Mouse (Mus musculus): ENCODE results near the gene Lag3.

Lag3 gene
- long read RNA-seq, experiment 1, partial matches to known transcripts, result 1 of 3 reads
- long read RNA-seq, experiment 1, other reads (novel, unspliced or antisense), result 2 of 3 reads
- long read RNA-seq, experiment 2, partial matches to known transcripts, result 0 of 3 reads
- long read RNA-seq, experiment 2, other reads (novel, unspliced or antisense), result 2 of 3 reads

GRCm38 (mm10) chr6:124911533-124912218 lies at the start of gene Lag3:
Lag3 (minus strand) TSS chr6:124911705.
- intact Hi-C loops (cut with DNase I), result no loop called here

GRCm38 (mm10) chr6:124961021-124961420 lies 49.5 kb upstream of the Lag3 start:
- intact Hi-C loops (cut with DNase I), result loop anchor here (10.0 kb wide), 1 partner anchor 106 kb away; the partner anchor contains the start of gene P3h3

GRCm38 (mm10) chr6:124959960-124960359 lies 48.5 kb upstream of the Lag3 start:
- intact Hi-C loops (cut with DNase I), result loop anchor here (10.0 kb wide), 1 partner anchor 105 kb away; the partner anchor contains the start of gene P3h3

GRCm38 (mm10) chr6:124958127-124958526 lies 46.6 kb upstream of the Lag3 start:
- intact Hi-C loops (cut with DNase I), result no loop called here

- intact Hi-C loops (cut with DNase I), result no loop called here
Observed at GRCm38 (mm10) chr6:124955212-124955611, 43.7 kb upstream of the Lag3 start.

GRCm38 (mm10) chr6:124953991-124954715 lies 42.6 kb upstream of the Lag3 start:
- intact Hi-C loops (cut with DNase I), result no loop called here

- intact Hi-C loops (cut with DNase I), result no loop called here
Observed at GRCm38 (mm10) chr6:124943526-124943925, 32.0 kb upstream of the Lag3 start.

GRCm38 (mm10) chr6:124941679-124942078 lies 30.2 kb upstream of the Lag3 start:
- intact Hi-C loops (cut with DNase I), result no loop called here

GRCm38 (mm10) chr6:124938554-124938953 lies 27.0 kb upstream of the Lag3 start:
- intact Hi-C loops (cut with DNase I), result loop anchor here (5.0 kb wide), 1 partner anchor 36 kb away; no protein-coding TSS in a partner anchor

- intact Hi-C loops (cut with DNase I), result loop anchor here (5.0 kb wide), 1 partner anchor 35 kb away; no protein-coding TSS in a partner anchor
Observed at GRCm38 (mm10) chr6:124937493-124937892, 26.0 kb upstream of the Lag3 start.

- intact Hi-C loops (cut with DNase I), result loop anchor here (5.0 kb wide), 1 partner anchor 34 kb away; no protein-coding TSS in a partner anchor
Observed at GRCm38 (mm10) chr6:124936681-124937080, 25.2 kb upstream of the Lag3 start.

GRCm38 (mm10) chr6:124934670-124935069 lies 23.2 kb upstream of the Lag3 start:
- intact Hi-C loops (cut with DNase I), result loop anchor here (5.0 kb wide), 1 partner anchor 32 kb away; no protein-coding TSS in a partner anchor

GRCm38 (mm10) chr6:124933127-124933526 lies 21.6 kb upstream of the Lag3 start:
- intact Hi-C loops (cut with DNase I), result no loop called here

GRCm38 (mm10) chr6:124932314-124932695 lies 20.8 kb upstream of the Lag3 start:
- intact Hi-C loops (cut with DNase I), result no loop called here

- intact Hi-C loops (cut with DNase I), result loop anchor here (2.0 kb wide), 1 partner anchor 17 kb away; no protein-coding TSS in a partner anchor
Observed at GRCm38 (mm10) chr6:124931525-124932313, 20.2 kb upstream of the Lag3 start.

GRCm38 (mm10) chr6:124930754-124931524 lies 19.4 kb upstream of the Lag3 start, which contains the start of gene Mlf2:
Mlf2 (plus strand) TSS chr6:124931386.
- intact Hi-C loops (cut with DNase I), result loop anchor here (2.0 kb wide), 1 partner anchor 16 kb away; no protein-coding TSS in a partner anchor

- intact Hi-C loops (cut with DNase I), result loop anchor here (2.0 kb wide), 1 partner anchor 15 kb away; no protein-coding TSS in a partner anchor
Observed at GRCm38 (mm10) chr6:124930231-124930630, 18.7 kb upstream of the Lag3 start.

GRCm38 (mm10) chr6:124925941-124926340 lies 14.4 kb upstream of the Lag3 start:
- intact Hi-C loops (cut with DNase I), result no loop called here

GRCm38 (mm10) chr6:124925173-124925793 lies 13.8 kb upstream of the Lag3 start:
- intact Hi-C loops (cut with DNase I), result no loop called here

GRCm38 (mm10) chr6:124921539-124921938 lies 10.0 kb upstream of the Lag3 start:
- intact Hi-C loops (cut with DNase I), result no loop called here
